Mouse (Mus musculus) layer of hippocampus, adult 18-20 months (tissue): ENCODE results near the gene Itih5. TPM values are rescaled to one million over a fixed set of nuclear protein-coding genes. Genes with fewer than 3 reads are reported as not detected.

ENCODE experiments used
- DNase-seq, 2 experiments: peaks; one replicate each; pipeline ENCODE4 v3.0.0; 2022; ENCODE audit warnings: low spot score in 2 of 2
- total RNA-seq, 2 experiments: library from RNA; stranded (reverse); gene quantifications; 2 replicates each; pipeline ENCODE4 v1.2.3; 2021

Itih5 gene
- total RNA-seq, 2 experiments from 2014 or later, result 11.4 to 12.2 TPM

DNA sequence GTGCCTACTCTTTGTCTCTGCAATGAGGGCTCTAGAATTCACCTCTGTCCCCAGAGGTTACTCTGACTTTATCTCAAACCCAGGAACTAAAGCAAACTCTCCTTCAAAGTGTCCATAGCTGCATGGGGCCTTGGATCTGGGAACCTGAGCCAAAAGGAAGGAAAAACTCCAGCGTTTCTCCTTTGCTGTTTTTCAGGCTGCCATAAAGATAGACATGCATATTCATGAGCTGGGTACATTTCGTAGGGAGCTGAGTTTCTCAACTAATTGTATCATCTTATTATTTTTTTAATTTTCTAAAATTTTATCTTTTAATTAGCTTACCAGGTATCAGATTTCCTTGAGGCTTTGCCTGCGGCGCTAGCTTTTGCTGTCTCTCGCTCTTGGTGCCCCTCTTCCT, 106.7 kb downstream of the Itih5 start:
- no peak for DNase-seq

GRCm38 (mm10) chr2:10261337-10261736, 108.0 kb downstream of the Itih5 start:
- DNase-seq, result no peak

DNA sequence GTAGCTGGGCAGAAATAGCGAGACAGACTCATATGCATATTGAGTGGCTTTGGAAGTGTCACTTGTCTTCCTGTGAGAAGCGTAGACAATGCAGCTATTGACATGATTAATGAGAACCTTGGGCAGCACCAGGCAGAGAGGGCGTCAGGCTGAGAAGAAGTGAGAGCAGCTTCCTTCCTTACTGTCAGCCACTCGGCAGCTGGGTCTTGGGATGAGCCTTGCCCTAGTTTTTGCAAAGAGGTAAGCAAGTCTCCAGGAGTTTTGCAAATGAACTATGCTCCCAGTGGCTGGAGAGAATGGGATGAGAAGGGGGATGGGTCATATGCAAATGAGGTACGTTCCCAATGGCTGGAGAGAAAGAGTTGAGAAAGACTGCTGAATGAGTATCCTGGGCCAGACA, 109.4 kb downstream of the Itih5 start:
- DNase-seq, result no peak

DNA sequence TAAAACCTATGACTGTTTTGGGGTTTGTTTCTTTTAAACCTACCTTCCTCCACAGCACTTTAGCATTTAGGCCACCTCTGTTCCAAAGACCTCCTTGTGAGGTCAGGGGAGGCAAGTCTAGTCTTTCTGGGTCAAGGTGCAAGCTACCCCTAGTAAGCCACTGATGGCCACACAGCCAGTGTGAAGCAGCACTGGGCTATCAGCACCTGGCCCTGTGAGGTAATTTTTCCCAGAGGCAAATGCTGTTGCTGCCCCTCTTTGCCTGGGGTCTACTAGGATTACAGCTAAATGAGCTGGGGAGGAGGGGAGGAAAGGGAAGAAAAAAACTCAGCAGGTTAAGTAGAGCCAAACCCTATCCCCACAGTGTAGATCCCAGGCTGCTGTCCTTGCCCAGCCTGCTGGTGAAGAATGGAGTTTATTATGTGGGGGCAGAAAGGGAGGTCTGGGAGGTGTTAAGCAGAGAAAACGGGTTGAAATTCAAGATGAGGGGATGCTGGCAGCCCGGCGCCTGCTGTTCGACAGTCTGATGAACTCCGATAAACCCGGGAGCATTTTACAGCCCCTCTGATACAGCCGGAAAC, 110.6 kb downstream of the Itih5 start:
- DNase-seq, result no peak

DNA sequence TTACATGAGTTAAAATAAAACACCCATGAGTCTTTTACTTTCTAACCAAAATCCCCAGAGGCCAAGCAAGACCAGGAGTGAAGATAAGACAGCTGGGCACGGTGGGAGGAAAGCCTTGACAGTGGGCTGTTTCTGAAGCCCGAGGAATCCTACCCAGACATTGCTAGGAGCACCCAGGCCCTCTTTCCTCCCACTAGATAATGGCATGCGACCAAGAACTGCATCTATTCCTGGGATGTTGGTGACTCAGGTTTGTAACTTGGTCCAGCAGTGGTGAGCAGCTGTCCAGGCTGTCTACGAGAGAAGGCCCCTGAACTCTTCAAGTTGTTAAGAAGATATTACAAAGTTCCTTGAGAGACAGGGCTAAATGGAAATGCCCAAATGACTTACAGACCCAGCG, 112.5 kb downstream of the Itih5 start:
- DNase-seq, result no peak

DNA sequence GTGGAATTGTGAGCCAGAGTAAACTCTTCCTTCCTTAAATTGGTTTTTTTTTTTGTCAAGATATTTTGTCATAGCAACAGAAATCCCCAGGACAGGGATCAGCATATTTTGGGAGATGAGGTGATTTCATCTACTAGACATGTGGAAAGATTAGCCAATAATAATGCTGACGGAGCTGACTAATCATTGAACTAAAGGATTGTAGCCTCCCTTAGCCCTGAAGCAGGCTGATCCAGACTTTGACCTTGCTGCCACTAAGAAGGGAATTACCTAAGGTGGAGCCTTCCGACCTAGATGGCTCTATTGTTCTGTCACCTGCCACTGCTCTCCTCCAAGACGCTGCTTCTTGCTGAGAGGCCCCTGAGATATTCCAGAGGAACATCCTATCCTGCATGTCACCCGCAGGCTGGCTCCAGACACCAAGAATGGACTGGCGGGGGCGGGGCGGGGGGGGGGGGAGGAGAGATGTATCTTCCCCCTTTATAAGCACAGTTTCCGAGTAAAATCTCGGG, 119.3 kb downstream of the Itih5 start:
- DNase-seq, result no peak

- DNase-seq, result no peak
Measured at GRCm38 (mm10) chr2:10273541-10274050, 120.2 kb downstream of the Itih5 start.

DNA sequence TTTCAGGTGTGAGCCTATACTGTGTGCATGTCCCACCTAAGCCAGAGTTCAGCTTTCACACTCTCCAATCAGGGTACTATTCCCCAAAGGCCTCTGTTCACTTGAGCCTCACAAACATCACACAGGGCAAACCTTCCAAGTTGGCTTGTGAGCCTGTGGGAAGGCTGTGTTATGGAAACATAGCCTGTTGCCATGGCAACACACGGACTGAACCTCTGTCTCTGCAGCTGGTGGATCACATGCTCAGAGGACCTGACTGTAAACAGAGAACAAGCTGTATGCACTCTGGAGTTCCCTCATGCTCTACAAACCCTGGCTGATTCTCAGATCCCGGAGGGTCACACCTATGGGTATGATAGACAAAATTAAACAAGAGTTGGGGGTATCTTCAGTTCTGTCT, 122.8 kb downstream of the Itih5 start:
- peak; percentile 19 to 46 for DNase-seq

- no peak for DNase-seq
Measured at GRCm38 (mm10) chr2:10283686-10284085, 130.3 kb downstream of the Itih5 start.

DNA sequence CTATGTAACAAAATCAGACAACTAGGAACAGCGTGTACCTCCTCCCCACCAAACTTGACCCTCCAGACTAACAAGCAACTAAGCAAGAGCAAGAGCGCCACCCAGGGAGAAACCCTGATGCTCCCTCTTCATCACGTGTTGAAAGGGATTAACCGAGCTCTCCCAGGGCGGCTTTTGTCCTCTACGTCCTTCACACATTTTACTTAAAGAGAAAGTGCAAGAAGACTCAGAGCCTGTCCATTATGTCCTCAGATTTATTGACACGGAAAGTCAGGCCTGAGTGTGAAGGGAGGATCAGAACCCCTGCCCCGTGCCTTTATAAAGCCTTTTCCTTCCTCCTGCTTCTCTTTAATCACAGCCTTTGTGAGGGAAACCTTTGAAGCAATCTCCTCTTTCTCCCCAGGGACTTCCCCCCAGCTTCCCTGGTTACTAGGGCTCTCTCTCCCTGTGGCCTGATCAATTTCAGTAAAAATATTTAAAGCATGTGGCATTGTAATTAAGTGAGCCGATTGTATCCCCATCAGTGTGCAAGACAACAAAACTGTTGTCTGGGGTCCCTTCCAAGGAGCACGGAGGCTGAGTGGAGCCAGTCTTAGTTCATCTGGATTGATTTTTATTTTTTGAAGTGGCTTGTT, 131.4 kb downstream of the Itih5 start:
- DNase-seq, result peak in 1 of 2 experiments; percentile 51

DNA sequence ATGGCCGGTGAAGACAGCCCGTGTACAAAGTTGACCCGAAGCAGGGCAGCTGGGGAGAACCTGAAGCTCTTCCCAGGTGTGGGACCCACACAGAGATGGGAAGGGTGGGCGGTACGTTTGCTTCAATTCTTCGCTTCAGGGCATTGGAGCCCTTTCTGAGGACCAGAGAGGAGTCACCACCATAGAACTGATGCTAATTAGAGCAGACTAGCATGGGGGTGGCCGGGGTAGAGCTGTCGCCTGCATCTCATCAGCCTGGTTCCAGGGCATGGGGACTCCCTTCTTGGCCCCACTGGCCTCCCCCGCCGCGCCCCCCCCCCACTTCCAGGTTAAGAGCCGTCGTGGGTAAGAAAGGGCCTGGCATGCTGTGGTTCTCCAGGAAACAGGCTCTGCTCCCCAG, 132.6 kb downstream of the Itih5 start:
- no peak for DNase-seq

- DNase-seq, result peak; percentile 40 to 91
Measured at GRCm38 (mm10) chr2:10288142-10288831, 134.9 kb downstream of the Itih5 start.

DNA sequence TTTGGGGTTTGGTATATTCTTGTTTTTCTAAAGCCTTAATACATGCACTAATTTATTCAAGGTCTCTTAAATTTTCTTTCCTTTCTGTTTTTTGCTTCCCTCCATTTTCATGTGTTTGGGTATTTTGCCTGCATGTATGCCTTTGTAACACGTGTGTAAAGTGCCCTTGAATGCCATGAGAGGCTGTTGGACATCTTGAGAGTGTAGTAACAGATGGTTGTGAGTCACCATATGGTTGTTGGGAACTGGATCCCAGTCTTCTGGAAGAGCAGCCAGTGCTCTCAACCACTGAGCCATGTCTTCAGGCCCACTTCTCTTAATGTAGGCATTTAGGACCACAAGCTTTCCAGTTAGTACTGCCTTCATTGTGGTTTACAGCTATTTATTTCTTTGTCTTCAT, 135.5 kb downstream of the Itih5 start:
- no peak for DNase-seq

GRCm38 (mm10) chr2:10290115-10290514, 136.7 kb downstream of the Itih5 start:
- DNase-seq, result no peak

DNA sequence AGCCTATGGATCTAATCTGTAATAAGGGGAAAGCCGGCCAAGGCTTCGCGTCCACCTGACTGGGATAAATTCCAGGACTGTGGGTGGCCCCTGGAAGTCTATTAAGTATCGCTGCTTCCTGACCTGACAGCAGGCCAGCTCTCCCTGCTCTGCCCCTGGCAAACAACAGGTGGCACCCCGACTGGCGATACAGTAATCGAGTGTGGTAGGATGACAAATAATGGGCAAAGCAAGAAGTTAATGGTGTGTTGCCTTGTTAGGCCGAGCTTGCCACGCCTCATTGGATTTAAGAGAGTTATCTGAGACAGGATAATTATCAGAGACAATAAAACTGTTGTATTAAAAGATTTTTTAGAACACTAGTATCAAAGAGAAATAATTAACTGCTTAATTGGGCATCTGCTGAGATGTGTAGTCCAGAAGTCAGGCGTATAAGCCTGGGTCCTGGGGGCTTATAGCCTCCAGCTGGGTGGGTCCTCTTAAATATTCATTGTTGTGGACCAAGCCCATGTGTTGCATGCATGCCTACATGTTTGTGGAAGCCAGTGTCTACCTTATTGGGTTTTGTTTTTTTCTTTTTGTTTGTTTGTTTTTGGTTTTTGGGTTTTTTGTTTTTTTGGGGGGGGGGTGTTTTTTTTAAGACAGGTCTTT, 140.3 kb downstream of the Itih5 start:
- DNase-seq, result no peak

- no peak for DNase-seq
Measured at GRCm38 (mm10) chr2:10295908-10296307, 142.5 kb downstream of the Itih5 start.

DNA sequence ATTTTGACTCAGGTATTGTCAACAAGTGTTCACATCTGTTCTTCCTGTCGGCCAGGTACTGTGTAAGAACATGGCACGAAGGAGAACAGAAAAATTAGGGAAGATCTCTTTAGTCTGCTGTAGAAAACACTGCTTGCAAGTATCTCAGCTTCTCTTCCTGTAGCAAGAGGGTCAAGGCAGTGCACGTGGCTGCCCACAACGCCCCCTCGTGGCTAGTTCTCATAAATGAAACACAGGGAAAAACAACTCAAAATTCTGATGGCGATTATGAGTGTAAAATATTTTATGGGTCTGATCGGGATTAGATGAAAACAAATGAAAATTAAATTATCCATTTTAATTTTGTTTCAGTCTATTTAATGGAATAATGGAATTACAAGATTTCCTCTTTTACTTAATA, 146.9 kb downstream of the Itih5 start:
- DNase-seq, result no peak

GRCm38 (mm10) chr2:10300771-10301170, 147.4 kb downstream of the Itih5 start:
- DNase-seq, result peak in 1 of 2 experiments; percentile 8

DNA sequence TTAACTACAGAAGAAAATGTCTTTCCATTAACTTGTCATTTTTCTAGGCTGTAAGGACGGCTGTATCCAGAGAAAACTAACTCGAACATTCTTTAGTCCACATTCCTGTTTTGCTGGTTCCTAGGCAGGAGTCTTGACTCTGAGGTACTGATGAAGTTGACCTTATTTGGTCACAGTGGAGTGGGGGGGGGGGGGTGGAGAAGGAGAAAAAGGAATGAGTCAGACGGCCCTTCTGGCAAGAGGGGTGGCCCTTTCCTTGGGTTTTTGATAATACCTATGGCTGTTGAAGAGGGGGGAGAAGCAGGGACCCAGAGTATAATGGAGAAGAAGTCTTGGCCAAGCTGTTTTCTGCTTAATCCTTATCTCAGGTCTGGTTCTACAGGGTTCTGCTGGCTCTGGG, 148.0 kb downstream of the Itih5 start:
- DNase-seq, result no peak

- DNase-seq, result no peak
Measured at GRCm38 (mm10) chr2:10301997-10302396, 148.6 kb downstream of the Itih5 start.

DNA sequence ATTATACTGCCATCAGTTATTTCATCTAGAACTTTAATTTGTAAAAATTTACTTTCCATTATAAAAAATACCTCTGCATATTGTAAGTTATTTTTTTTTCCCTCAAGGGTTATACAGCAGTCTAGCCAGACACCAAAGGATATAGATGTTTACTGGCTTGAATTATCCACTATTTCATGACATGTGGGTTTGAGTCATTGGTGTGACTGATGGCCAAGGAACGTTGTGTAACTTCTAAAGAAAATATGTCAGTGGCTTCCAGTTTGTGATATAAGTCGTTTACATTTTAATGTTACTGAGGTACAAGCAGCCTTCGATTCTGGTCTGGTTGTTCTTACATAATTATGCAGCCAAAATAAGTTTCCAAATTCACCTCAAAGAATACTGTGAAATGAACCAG, 151.5 kb downstream of the Itih5 start:
- no peak for DNase-seq
